Mouse (Mus musculus) ovary, adult 2 months (tissue): ENCODE measurements around the gene Btbd35f14. TPM values are rescaled to one million over a fixed set of nuclear protein-coding genes. Genes with fewer than 3 reads are reported as not detected.

Experiments
- polyA plus RNA-seq: library from polyadenylated mRNA; depleted of rRNA; stranded (reverse); fragments of >200 nt; gene quantifications from 2 replicates; pipeline ENCODE4 v1.2.3, GENCODE M21; 2012; rRNA removed

Btbd35f14 gene
- not detected in 2 replicates for polyA plus RNA-seq

GRCm38 (mm10) chrX:33702249-33702648, at the start of gene Btbd35f14:
Btbd35f14 (minus strand) TSS chrX:33702349.

GRCm38 (mm10) chrX:33656872-33657271, 45.3 kb downstream of the Btbd35f14 start, which contains the start of gene Btbd35f13:
Btbd35f13 (plus strand) TSS chrX:33657172.

Other genes starting within 250 kb of the Btbd35f14 start
- gene Btbd35f15, start 125.0 kb downstream of the Btbd35f14 start, polyA plus RNA-seq: not detected in 2 replicates
- gene Btbd35f13, start 45.2 kb downstream of the Btbd35f14 start, polyA plus RNA-seq: not detected in 2 replicates